Mouse (Mus musculus) liver, adult 2 months (tissue): ENCODE measurements around the gene 1600014C10Rik.

ENCODE experiments used
- CTCF ChIP-seq: fragments of 200-500 bp; IDR thresholded peaks from 2 replicates; pipeline ENCODE4 v1.5.1; 2011; ENCODE audit warnings: low read depth, low read length, control low read depth
- POLR2A ChIP-seq: fragments of 200-500 bp; IDR thresholded peaks from 2 replicates; pipeline ENCODE4 v1.6.1; 2011; ENCODE audit warnings: low read length, control low read depth; ENCODE audit not compliant: insufficient read depth; ENCODE audit errors: extremely low read depth

GRCm38 (mm10) chr7:38188281-38189075 lies 5.5 kb downstream of the 1600014C10Rik start:
- TF ChIP-seq CTCF (no peak), POLR2A (no peak)
